In the genomic region with DNA sequence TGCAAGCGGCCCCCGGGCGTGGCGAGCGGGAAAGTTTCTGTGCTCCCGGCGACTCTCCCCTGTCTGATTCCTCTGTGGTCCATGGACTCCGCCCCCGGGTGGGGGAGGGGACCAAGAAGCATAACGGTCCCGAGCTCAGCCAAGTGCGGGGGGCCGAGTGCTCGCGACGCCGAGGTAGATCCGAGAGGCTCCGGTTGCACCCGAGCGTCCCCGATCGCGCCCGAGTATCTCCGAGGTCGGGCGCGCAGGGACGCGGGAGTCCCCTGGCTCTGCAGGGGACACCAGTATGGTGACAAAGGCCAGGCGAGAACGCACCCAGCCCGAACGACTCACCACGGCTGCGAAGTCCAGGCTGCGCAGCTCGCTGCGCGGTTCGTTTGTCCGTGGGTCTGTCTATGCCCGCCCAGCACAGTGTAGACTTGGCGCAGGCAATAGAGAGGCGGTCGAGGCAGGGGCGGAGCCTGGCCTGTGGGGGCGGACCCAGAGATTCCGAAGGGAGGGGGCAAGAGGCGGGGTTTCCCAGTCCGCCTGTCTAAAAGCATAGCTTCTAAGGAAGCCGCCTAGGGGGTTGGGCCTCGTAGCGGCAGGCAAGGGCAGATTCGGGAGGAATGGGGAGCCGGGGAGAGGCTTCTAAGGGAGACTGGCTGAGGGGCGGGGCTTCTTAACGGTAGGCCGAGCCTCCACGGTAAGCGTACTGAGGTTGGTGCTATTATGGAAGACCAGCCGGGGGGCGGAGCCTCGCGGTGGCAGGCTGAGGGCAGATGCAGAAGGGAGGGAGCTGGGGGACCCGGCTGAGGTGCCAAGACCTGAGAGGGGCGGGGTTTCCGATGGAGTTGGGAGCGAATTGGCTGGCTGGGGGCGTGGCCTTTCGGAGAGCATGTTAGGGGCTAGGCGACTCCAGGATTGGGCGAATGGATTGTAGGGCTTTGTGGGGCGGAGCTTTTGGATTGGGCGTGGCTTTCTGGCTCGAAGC, we compare ENCODE assay signal across 7 mouse cellular contexts. TPM values are rescaled to one million over a fixed set of nuclear protein-coding genes. Genes with fewer than 3 reads are reported as not detected.
A peak's percentile ranks its signal among the peaks of the same experiment; 100 is the strongest.
DNase-seq lines count a peak whose midpoint lies in the region; ATAC-seq lines count a peak whose summit lies in the region.

No protein-coding gene starts in this region.

- H3K9me3 ChIP-seq in intestine, embryonic 16.5 days (ENCODE audit: control insufficient read depth, low read length), result no peaks in the 10 kb centered on the region
- no peaks in the 10 kb centered on the region for H3K9me3 ChIP-seq in midbrain, embryonic 11.5 days (ENCODE audit: control insufficient read depth, low read length)

- peak overlapping the region; percentile 85 for H3K4me2 ChIP-seq in intestine, embryonic 16.5 days (ENCODE audit: low read depth, low read length)
- H3K4me2 ChIP-seq in midbrain, embryonic 11.5 days, result peak overlapping the region; percentile 74

- intact Hi-C loops in left cerebral cortex, postnatal 36 days (cut with DNase I), result loop anchor here (5.0 kb wide), 1 partner anchor 35 kb away; no protein-coding TSS in a partner anchor

- peak overlapping the region; percentile 62 for H3K4me3 ChIP-seq in intestine, embryonic 16.5 days (ENCODE audit: low read length)
- H3K4me3 ChIP-seq in midbrain, embryonic 11.5 days (ENCODE audit: low read depth, low read length), result peak overlapping the region; percentile 47

- peak; percentile 99 for DNase-seq in adrenal gland, adult 8-10 months
- DNase-seq in embryo, embryonic 9.5 days (ENCODE audit: extremely low spot score), result peak; percentile 99
- peak; percentile 96 to 99 for DNase-seq in gastrocnemius, postnatal 4 days (ENCODE audit: low spot score in 2 of 2)
- DNase-seq in left cerebral cortex, postnatal 36 days (ENCODE audit: low spot score in 2 of 2), result peak; percentile 93 to 94
- DNase-seq in midbrain, embryonic 11.5 days (ENCODE audit: low spot score, missing footprints), result peak; percentile 100
- DNase-seq in skeletal muscle tissue, adult 2 months (ENCODE audit: low read depth, low spot score), result peak; percentile 99

- H3K36me3 ChIP-seq in intestine, embryonic 16.5 days (ENCODE audit: control insufficient read depth, insufficient read depth, low read length), result no peaks in the 10 kb centered on the region
- H3K36me3 ChIP-seq in midbrain, embryonic 11.5 days (ENCODE audit: control insufficient read depth, insufficient read depth, low read length), result 0 out of 2 replicates have a peak, but pooled peaks cover 2% of the 10 kb centered on the region

- H3K4me1 ChIP-seq in intestine, embryonic 16.5 days (ENCODE audit: control insufficient read depth, insufficient read depth, low read length), result peaks cover 24% of the 10 kb centered on the region
- peaks cover 39% of the 10 kb centered on the region for H3K4me1 ChIP-seq in midbrain, embryonic 11.5 days (ENCODE audit: control insufficient read depth, insufficient read depth, low read length)

- peak; percentile 94 for ATAC-seq in intestine, embryonic 16.5 days
- ATAC-seq in midbrain, embryonic 11.5 days (ENCODE audit: low FRiP score), result peak; percentile 93

- WGBS in intestine, embryonic 16.5 days, result under 1% methylated on average over 75 of the region's 77 CpGs
- under 1% methylated on average over 77 of the region's 77 CpGs for WGBS in midbrain, embryonic 11.5 days

- H3K27me3 ChIP-seq in intestine, embryonic 16.5 days (replicated peaks; ENCODE audit: control insufficient read depth, insufficient read depth, low read length), result no peaks in the 10 kb centered on the region
- no peaks in the 10 kb centered on the region for H3K27me3 ChIP-seq in midbrain, embryonic 11.5 days (ENCODE audit: control insufficient read depth, insufficient read depth, low read length)

- H3K27ac ChIP-seq in intestine, embryonic 16.5 days (ENCODE audit: low read length), result peak overlapping the region; percentile 83
- peak overlapping the region; percentile 92 for H3K27ac ChIP-seq in midbrain, embryonic 11.5 days (ENCODE audit: low read depth, low read length)

- peak overlapping the region; percentile 78 for H3K9ac ChIP-seq in intestine, embryonic 16.5 days (ENCODE audit: low read depth, low read length)
- peak overlapping the region; percentile 70 for H3K9ac ChIP-seq in midbrain, embryonic 11.5 days (ENCODE audit: low read length)

RNA-seq across cellular contexts. Expression of gene Ptprs, which starts 14.2 kb away (rescaled TPM):
- total RNA-seq in adrenal gland, adult 8-10 months (2022), result 100 to 1,000 TPM; 253 to 392 (median 313) TPM
- 100 to 1,000 TPM; 115 TPM for total RNA-seq in gastrocnemius, postnatal 4 days (2021)
- 34.4 and 37.3 TPM in 2 replicates for polyA plus RNA-seq in intestine, embryonic 16.5 days (2015; fragmentation: Nextera tagmentation; extraction: Ambion mirVana)
- 100 to 1,000 TPM; 576 to 675 TPM for total RNA-seq in left cerebral cortex, postnatal 36 days (2021)
- 115 and 125 TPM in 2 replicates for polyA plus RNA-seq in midbrain, embryonic 11.5 days (2014; fragmentation: Nextera tagmentation; extraction: Ambion mirVana)

RNA-seq across cellular contexts. Expression of gene Znrf4, which starts 50.2 kb away (rescaled TPM):
- not detected for total RNA-seq in adrenal gland, adult 8-10 months (2022)
- total RNA-seq in gastrocnemius, postnatal 4 days (2021), result not detected
- not detected in 2 replicates for polyA plus RNA-seq in intestine, embryonic 16.5 days (2015; fragmentation: Nextera tagmentation; extraction: Ambion mirVana)
- not detected for total RNA-seq in left cerebral cortex, postnatal 36 days (2021)
- polyA plus RNA-seq in midbrain, embryonic 11.5 days (2014; fragmentation: Nextera tagmentation; extraction: Ambion mirVana), result not detected in 2 replicates

Comparison
In these comparisons a context has a peak if more than half of its experiments do, and no peak if none do; other contexts are left out.
1. Peak in every context shown above with its lines: DNase-seq, ATAC-seq, H3K4me3 ChIP-seq and H3K27ac ChIP-seq.